Mouse (Mus musculus): ENCODE results near the gene Entpd4b.
"Not testable (repeated sequence)": the region's sequence is repeated elsewhere in the genome, so short reads cannot be mapped to it uniquely, and the experiment has no call there.

GRCm38 (mm10) chr14:69544033-69544432, 11.2 kb upstream of the Entpd4b start:
- TF ChIP-seq CTCF (conservative IDR thresholded peaks at IDR 0.05; ENCODE audit: insufficient read depth, insufficient read length, low read depth, low read length); POLR2A (IDR thresholded peaks at IDR 0.05; ENCODE audit: low read depth, low read length): not testable (repeated sequence)
